Mouse (Mus musculus) kidney, adult 2 months (tissue): ENCODE data around the gene Dnajc7.

Experiments
- CTCF ChIP-seq: fragments of 200-500 bp; conservative IDR thresholded peaks from 2 replicates; pipeline ENCODE4 v1.5.1; 2011; ENCODE audit warnings: low read depth, mild to moderate bottlenecking, control low read depth, low read length, moderate library complexity, mixed read lengths; ENCODE audit not compliant: insufficient read depth, insufficient read length
- POLR2A ChIP-seq: fragments of 200-500 bp; IDR thresholded peaks from one replicate; pipeline ENCODE4 v1.6.1; 2011; ENCODE audit warnings: low read depth, low read length, control low read depth

GRCm38 (mm10) chr11:100607121-100607520 is 12.8 kb downstream of the Dnajc7 start:
- TF ChIP-seq CTCF (no peak), POLR2A (no peak)
